ENCODE assay signal across 8 mouse cellular contexts in genomic region chrX:7610536-7611258, GRCm38 (mm10). TPM values are rescaled to one million over a fixed set of nuclear protein-coding genes. Genes with fewer than 3 reads are reported as not detected.
DNase-seq lines count a peak whose midpoint lies in the region; ATAC-seq lines count a peak whose summit lies in the region.

No protein-coding gene starts in this region.

- intact Hi-C loops in left cerebral cortex, postnatal 25 days (cut with DNase I) = loop anchor here (2.0 kb wide), 1 partner anchor 24 kb away; no protein-coding TSS in a partner anchor
- intact Hi-C loops in left cerebral cortex, postnatal 4 days (cut with DNase I) = no loop called here

- H3K9me3 ChIP-seq in hindbrain, embryonic 11.5 days (ENCODE audit: control insufficient read depth, low read length) = no peaks in the 10 kb centered on the region

- peak overlapping the region; percentile 23 for H3K4me3 ChIP-seq in hindbrain, embryonic 11.5 days (ENCODE audit: low read depth, low read length)

- peak overlapping the region; percentile 67 for H3K4me2 ChIP-seq in hindbrain, embryonic 11.5 days (replicated peaks; ENCODE audit: low read depth, low read length)

- WGBS in hindbrain, embryonic 11.5 days = 19% methylated on average over 26 of the region's 26 CpGs

- H3K27me3 ChIP-seq in hindbrain, embryonic 11.5 days (ENCODE audit: control insufficient read depth, insufficient read depth, low read length) = no peaks in the 10 kb centered on the region

- DNase-seq in left cerebral cortex, postnatal 25 days (ENCODE audit: low spot score in 2 of 2) = peak; percentile 32 to 42
- no peak for DNase-seq in left cerebral cortex, postnatal 4 days
- peak; percentile 51 for DNase-seq in cerebellum, adult 9-11 months
- DNase-seq in hindbrain, embryonic 11.5 days (ENCODE audit: low spot score) = peak; percentile 21
- peak; percentile 6 for DNase-seq in mesoderm, embryonic 11.5 days (ENCODE audit: low read depth, low spot score)
- DNase-seq in yolk sac, embryonic 10.5 days (ENCODE audit: low spot score) = peak; percentile 2
- no peak for DNase-seq in natural killer cell, adult 2 months (ENCODE audit: low spot score in 2 of 2)
- no peak for DNase-seq in T-cell, adult 2 months (ENCODE audit: low spot score)

- 0 out of 2 replicates have a peak overlapping the region, but pooled peaks have one; percentile 27 for H3K9ac ChIP-seq in hindbrain, embryonic 11.5 days (ENCODE audit: low read depth, low read length)

- no peak overlapping the region for H3K27ac ChIP-seq in hindbrain, embryonic 11.5 days (ENCODE audit: low read depth, low read length)

- ATAC-seq in hindbrain, embryonic 11.5 days (ENCODE audit: low FRiP score) = peak; percentile 53

- H3K4me1 ChIP-seq in hindbrain, embryonic 11.5 days (replicated peaks; ENCODE audit: control insufficient read depth, insufficient read depth, low read length) = no peaks in the 10 kb centered on the region

- H3K36me3 ChIP-seq in hindbrain, embryonic 11.5 days (ENCODE audit: control insufficient read depth, insufficient read depth, low read length) = no peaks in the 10 kb centered on the region

RNA-seq across cellular contexts. Expression of gene Cacna1f, which starts 3.8 kb away (rescaled TPM):
- total RNA-seq in left cerebral cortex, postnatal 25 days (2021) = not detected
- total RNA-seq in left cerebral cortex, postnatal 4 days (2021) = under 1 TPM in 1 of 2 experiments, not detected in 1; 0.22 TPM
- 0.04 TPM in 1 of 2 replicates, not detected in the other for polyA plus RNA-seq in hindbrain, embryonic 11.5 days (2014; fragmentation: Nextera tagmentation; extraction: Ambion mirVana)

RNA-seq across cellular contexts. Expression of gene Ccdc22, which starts 5.4 kb away (rescaled TPM):
- total RNA-seq in left cerebral cortex, postnatal 25 days (2021) = 10 to 100 TPM; 30.6 to 31.3 TPM
- total RNA-seq in left cerebral cortex, postnatal 4 days (2021) = 10 to 100 TPM; 24.8 to 26.3 TPM
- 22.4 and 25.8 TPM in 2 replicates for polyA plus RNA-seq in hindbrain, embryonic 11.5 days (2014; fragmentation: Nextera tagmentation; extraction: Ambion mirVana)

RNA-seq across cellular contexts. Expression of gene Syp, which starts 27.6 kb away (rescaled TPM):
- total RNA-seq in left cerebral cortex, postnatal 25 days (2021) = 1,000 to 10,000 TPM; 2,020 to 2,211 TPM
- 100 to 1,000 TPM; 573 to 717 TPM for total RNA-seq in left cerebral cortex, postnatal 4 days (2021)
- 13.9 and 14.5 TPM in 2 replicates for polyA plus RNA-seq in hindbrain, embryonic 11.5 days (2014; fragmentation: Nextera tagmentation; extraction: Ambion mirVana)

RNA-seq across cellular contexts. Expression of gene Ppp1r3f, which starts 36.6 kb away (rescaled TPM):
- total RNA-seq in left cerebral cortex, postnatal 25 days (2021) = 10 to 100 TPM; 21.1 to 25.0 TPM
- 10 to 100 TPM in 1 of 2 experiments, 1 to 10 TPM in 1; 9.2 to 10.0 TPM for total RNA-seq in left cerebral cortex, postnatal 4 days (2021)
- polyA plus RNA-seq in hindbrain, embryonic 11.5 days (2014; fragmentation: Nextera tagmentation; extraction: Ambion mirVana) = 1.3 and 1.6 TPM in 2 replicates

RNA-seq across cellular contexts. Expression of gene Foxp3, which starts 37.3 kb away (rescaled TPM):
- total RNA-seq in left cerebral cortex, postnatal 25 days (2021) = not detected
- under 1 TPM in 1 of 2 experiments, not detected in 1; 0.26 TPM for total RNA-seq in left cerebral cortex, postnatal 4 days (2021)
- 0.10 TPM in 1 of 2 replicates, not detected in the other for polyA plus RNA-seq in hindbrain, embryonic 11.5 days (2014; fragmentation: Nextera tagmentation; extraction: Ambion mirVana)

Comparison
In these comparisons a context has a peak if more than half of its experiments do, and no peak if none do; other contexts are left out.
1. DNase-seq: peak in left cerebral cortex, postnatal 25 days (2 of 2), cerebellum, adult 9-11 months (single experiment), hindbrain, embryonic 11.5 days (single experiment), mesoderm, embryonic 11.5 days (single experiment) and yolk sac, embryonic 10.5 days (single experiment); none in left cerebral cortex, postnatal 4 days (single experiment), natural killer cell, adult 2 months (0 of 2) and T-cell, adult 2 months (single experiment).